Mouse (Mus musculus): ENCODE data around the gene Hyal1. TPM values are rescaled to one million over a fixed set of nuclear protein-coding genes. Genes with fewer than 3 reads are reported as not detected.
"Not testable (repeated sequence)": the region's sequence is repeated elsewhere in the genome, so short reads cannot be mapped to it uniquely, and the experiment has no call there.

Gene Hyal1
- total RNA-seq, 4 experiments from 2014 or later, result 4.9 to 9.5 (median 6.8) TPM

DNA sequence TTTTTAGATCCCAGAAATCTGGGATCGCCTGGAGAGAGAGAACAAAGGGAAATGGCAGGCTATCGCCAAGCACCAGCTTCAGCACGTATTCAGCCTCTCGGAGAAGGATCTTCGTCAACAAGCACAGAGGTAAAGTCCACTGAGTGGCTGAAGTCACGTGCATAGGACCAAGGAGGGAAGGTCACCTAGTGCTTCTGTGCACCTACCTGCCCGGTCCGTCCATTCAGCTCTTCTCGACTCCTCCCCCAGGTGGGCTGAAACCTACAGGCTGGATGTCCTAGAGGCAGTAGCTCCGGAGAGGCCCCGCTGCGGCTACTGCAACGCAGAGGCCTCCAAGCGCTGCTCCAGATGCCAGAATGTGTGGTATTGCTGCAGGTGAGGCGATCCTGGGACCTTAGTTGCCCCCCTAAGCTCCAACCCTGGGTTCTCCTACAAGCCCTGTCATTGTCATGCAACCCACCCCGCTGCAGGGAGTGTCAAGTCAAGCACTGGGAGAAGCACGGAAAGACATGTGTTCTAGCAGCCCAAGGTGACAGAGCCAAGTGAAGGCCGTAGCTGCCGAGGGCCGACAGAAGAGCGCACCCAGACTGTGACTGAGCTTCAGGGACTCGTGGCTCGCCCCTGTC lies 26.1 kb upstream of the Hyal1 start:
- DNase-seq (ENCODE audit: low spot score in 2 of 2), result no peak

DNA sequence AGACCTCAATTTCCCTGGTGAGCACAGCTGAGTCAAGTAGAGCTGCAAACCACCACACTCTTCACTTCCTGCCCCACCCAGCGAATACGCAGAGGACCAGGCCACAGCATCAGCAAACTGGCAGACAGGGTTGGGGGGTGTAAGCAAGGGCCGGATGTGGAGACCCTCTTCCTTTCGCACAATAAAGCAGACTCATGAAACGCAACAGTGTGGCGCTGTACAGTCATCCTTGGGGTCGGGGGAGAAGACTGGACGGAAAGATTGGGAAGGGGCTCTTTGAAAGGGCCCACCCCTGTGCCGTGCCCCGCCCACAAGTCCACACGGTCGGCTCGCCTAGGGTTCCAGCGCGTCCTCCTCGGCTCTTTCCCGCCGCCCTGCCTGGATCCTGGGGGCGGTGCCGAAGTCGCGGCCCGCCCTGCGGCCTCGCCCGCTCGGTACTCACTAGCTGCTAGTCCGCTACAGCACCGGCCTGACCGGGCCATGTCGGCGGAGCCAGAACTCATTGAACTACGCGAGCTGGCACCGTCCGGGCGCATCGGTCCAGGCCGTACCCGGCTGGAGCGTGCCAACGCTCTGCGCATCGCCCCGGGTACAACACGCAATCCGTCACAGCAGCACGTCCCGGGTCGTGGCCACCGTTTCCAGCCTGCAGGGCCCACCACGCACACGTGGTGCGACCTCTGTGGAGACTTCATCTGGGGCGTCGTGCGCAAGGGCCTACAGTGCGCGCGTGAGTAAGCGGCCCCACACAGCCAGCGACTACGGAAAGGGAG lies 25.4 kb upstream of the Hyal1 start, which contains the start of gene Rassf1:
Gene Rassf1, plus strand, starts transcription at position 439 of the 773 bp plus-strand sequence.
- no peak for DNase-seq (ENCODE audit: low spot score in 2 of 2)

DNA sequence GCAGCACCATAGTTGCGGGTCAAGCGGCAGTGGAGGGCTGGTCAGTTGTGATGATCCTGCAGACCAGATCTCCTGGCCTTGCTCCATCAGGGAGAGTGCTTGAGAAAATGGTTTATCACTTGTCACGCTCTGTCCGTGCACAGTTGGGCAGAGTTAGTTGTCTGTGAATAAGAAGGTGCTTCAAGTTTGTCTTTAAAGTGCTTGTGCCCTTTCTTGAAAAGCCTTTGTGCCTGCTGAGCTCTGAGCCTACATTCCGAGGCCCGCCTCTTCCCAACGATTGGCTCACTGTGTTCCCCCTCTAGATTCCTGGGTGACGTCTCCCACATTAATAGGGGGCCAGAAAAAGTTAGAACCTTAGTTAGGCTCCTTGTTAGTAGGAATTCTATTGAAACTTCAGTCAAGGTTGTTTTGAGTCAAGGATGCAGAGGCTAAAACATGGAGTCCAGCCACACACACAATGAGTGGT lies 24.8 kb upstream of the Hyal1 start:
- no peak for DNase-seq (ENCODE audit: low spot score in 2 of 2)

- no peak for DNase-seq (ENCODE audit: low spot score in 2 of 2)
Measured at GRCm38 (mm10) chr9:107552690-107553393, 23.9 kb upstream of the Hyal1 start.

DNA sequence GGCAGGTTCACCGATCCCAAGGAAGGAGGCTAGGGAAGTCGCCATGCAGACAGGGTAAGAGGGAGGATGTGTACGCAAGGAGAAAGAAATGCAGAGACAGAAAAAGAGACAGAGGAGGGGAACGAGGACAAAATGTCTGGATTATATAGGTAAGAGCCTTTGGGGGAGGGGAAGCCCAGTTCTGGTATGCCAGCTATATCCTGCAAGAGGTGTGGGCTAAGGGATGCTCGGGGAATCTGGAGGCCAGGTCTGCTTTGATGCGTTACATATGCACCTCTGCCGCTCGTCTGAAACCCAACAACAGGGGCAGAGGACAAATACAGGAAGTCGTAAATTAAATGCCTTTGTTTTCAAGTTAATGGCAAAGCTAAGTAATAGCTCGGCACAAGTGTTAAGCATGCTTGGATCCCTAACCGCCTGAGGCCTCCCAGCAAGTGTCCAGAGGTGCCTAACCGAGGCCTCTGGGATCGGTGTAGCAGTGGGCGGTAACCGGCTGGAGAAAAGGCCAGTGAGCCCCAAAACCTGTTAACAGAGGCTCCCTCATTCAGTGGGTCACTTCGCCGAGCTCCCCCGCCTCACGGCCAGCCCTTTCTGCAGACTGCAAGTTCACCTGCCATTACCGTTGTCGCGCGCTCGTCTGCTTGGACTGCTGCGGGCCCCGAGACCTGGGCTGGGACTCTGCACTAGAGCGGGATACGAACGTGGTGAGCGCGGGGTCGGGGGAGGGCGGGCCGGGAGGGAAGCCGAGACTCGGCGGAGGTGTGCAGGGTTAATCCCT lies 23.0 kb upstream of the Hyal1 start:
- no peak for DNase-seq (ENCODE audit: low spot score in 2 of 2)

- DNase-seq (ENCODE audit: low spot score in 2 of 2), result peak; percentile 84 to 95
Measured at GRCm38 (mm10) chr9:107554319-107554825, 22.4 kb upstream of the Hyal1 start.

- no peak for DNase-seq (ENCODE audit: low spot score in 2 of 2)
Measured at GRCm38 (mm10) chr9:107555031-107555457, 21.7 kb upstream of the Hyal1 start.

GRCm38 (mm10) chr9:107555701-107556100 lies 21.0 kb upstream of the Hyal1 start:
- DNase-seq (ENCODE audit: low spot score in 2 of 2), result no peak

- DNase-seq (ENCODE audit: low spot score in 2 of 2), result no peak
Measured at GRCm38 (mm10) chr9:107556346-107556745, 20.4 kb upstream of the Hyal1 start.

- DNase-seq (ENCODE audit: low spot score in 2 of 2), result peak; percentile 82 to 96
Measured at GRCm38 (mm10) chr9:107563029-107563581, 13.6 kb upstream of the Hyal1 start, which contains the start of gene Tusc2. TSS of gene Tusc2 (plus strand) at chr9:107563255.

GRCm38 (mm10) chr9:107565556-107565955 lies 11.2 kb upstream of the Hyal1 start:
- DNase-seq (ENCODE audit: low spot score in 2 of 2), result not testable (repeated sequence)

- DNase-seq (ENCODE audit: low spot score in 2 of 2), result peak in 1 of 2 experiments; percentile 69
Measured at GRCm38 (mm10) chr9:107566041-107566709, 10.6 kb upstream of the Hyal1 start.

GRCm38 (mm10) chr9:107566855-107567254 lies 9.9 kb upstream of the Hyal1 start:
- no peak for DNase-seq (ENCODE audit: low spot score in 2 of 2)

- no peak for DNase-seq (ENCODE audit: low spot score in 2 of 2)
Measured at GRCm38 (mm10) chr9:107567702-107568319, 8.9 kb upstream of the Hyal1 start, which contains the start of gene Hyal2. TSS of gene Hyal2 (plus strand) at chr9:107567945.

DNA sequence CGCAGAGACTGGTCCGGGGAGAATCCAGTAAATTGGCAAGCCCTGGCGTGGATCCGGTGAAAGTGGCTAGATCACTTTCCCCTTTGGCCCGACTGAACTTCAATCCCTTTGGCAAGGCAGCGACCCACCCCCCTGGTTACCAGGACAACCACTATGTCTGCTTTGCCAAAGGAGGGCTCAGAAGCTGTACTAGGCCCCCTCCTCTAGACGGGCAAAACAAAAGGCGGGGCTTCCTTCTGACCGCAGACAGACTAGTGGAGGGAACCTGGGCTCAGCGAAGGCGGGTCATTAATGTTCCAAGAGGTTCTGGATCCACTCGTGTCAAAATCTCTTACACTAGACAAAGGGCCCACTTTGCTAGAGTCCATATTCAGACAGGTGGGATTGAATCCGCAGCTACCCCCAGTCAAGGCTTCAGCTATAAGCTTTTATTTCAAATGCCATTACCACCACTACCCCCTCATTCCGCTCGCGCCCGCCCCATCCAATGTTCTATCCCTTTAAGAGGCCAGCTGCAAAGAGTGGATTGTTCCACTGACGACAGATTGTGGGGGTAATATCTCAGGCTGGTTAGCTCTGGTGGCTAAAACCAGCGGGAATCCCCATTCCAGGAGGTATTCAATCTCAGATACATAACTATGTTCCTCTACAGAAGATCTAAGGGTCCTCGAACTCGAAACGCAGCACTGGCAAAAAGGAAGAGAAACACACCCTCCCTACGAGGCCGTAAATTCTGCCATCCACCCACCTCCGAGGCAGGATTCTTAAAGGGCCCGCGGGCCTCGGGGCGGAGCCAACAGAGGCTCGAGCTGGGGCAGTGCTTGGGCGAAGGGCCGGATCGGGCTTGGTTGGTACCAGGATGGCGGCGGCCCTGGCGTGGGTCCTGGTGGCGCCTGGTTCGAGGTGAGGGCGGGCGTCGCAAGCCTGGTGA lies 8.1 kb upstream of the Hyal1 start:
- peak; percentile 75 to 79 for DNase-seq (ENCODE audit: low spot score in 2 of 2)

DNA sequence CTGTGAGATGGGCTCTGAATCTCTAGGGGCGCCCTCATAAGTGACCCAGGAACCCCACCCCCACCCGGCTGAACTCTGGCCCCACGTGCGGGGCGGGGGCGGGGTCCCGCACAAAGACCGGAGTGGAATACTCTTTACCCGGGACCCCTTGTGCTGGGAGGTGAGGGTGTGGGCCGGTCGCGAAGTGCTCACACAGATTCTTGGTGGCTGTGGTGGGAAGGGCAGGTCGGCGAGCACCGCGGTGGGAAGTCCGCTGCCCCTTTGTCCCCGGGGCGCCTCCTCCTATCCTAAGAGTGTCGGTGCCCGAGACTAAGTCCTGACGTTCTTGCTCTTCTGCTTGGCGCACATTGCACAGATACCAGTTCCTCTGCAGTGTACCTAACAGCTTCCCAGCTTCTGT lies 7.5 kb upstream of the Hyal1 start:
- no peak for DNase-seq (ENCODE audit: low spot score in 2 of 2)

DNA sequence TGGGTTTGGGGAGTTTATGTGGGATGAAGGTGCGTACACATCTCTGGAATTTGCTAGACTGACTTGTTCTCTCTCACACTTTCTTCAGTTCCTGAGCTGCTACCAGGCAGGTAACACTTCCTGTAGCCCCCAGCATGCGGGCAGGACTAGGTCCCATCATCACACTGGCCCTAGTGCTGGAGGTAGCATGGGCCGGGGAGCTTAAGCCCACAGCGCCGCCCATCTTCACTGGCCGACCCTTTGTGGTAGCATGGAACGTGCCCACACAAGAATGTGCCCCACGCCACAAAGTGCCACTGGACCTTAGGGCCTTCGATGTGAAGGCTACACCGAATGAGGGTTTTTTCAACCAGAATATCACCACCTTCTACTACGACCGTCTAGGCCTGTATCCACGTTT lies 6.7 kb upstream of the Hyal1 start:
- no peak for DNase-seq (ENCODE audit: low spot score in 2 of 2)

GRCm38 (mm10) chr9:107570845-107571244 lies 5.9 kb upstream of the Hyal1 start:
- no peak for DNase-seq (ENCODE audit: low spot score in 2 of 2)
